Mouse (Mus musculus): ENCODE measurements at regions not wholly inside any gene's neighbourhood (a gene's known extent, or its start where the extent isn't known, plus 50 kb on each side); places are given as distances from the start of the nearest gene placed in this dataset.

- in situ Hi-C loops (cut with MboI, MseI) = no loop called here
Observed at GRCm38 (mm10) chr13:82849037-82849436, 654.8 kb upstream of the Mef2c start.

- in situ Hi-C loops (cut with MboI, MseI) = no loop called here
Observed at GRCm38 (mm10) chr13:82869869-82870268, 634.0 kb upstream of the Mef2c start.

GRCm38 (mm10) chr13:82874091-82874490, 629.7 kb upstream of the Mef2c start:
- in situ Hi-C loops (cut with MboI, MseI) = no loop called here

- in situ Hi-C loops (cut with MboI, MseI) = no loop called here
Observed at GRCm38 (mm10) chr13:82883368-82883767, 620.5 kb upstream of the Mef2c start.

GRCm38 (mm10) chr13:82888755-82889154, 615.1 kb upstream of the Mef2c start:
- in situ Hi-C loops (cut with MboI, MseI) = no loop called here

GRCm38 (mm10) chr13:82892731-82893130, 611.1 kb upstream of the Mef2c start:
- in situ Hi-C loops (cut with MboI, MseI) = no loop called here

- in situ Hi-C loops (cut with MboI, MseI) = no loop called here
Observed at GRCm38 (mm10) chr13:82899686-82900085, 604.1 kb upstream of the Mef2c start.

GRCm38 (mm10) chr13:82902160-82902559, 601.7 kb upstream of the Mef2c start:
- in situ Hi-C loops (cut with MboI, MseI) = no loop called here

- in situ Hi-C loops (cut with MboI, MseI) = no loop called here
Observed at GRCm38 (mm10) chr13:82903637-82904036, 600.2 kb upstream of the Mef2c start.

GRCm38 (mm10) chr13:82907689-82908088, 596.1 kb upstream of the Mef2c start:
- in situ Hi-C loops (cut with MboI, MseI) = no loop called here

- in situ Hi-C loops (cut with MboI, MseI) = no loop called here
Observed at GRCm38 (mm10) chr13:82909151-82909550, 594.7 kb upstream of the Mef2c start.

GRCm38 (mm10) chr13:82912859-82913258, 591.0 kb upstream of the Mef2c start:
- in situ Hi-C loops (cut with MboI, MseI) = no loop called here

- in situ Hi-C loops (cut with MboI, MseI) = no loop called here
Observed at GRCm38 (mm10) chr13:82915194-82915593, 588.6 kb upstream of the Mef2c start.

- in situ Hi-C loops (cut with MboI, MseI) = no loop called here
Observed at GRCm38 (mm10) chr13:82930010-82930409, 573.8 kb upstream of the Mef2c start.

- in situ Hi-C loops (cut with MboI, MseI) = no loop called here
Observed at GRCm38 (mm10) chr13:82937856-82938255, 566.0 kb upstream of the Mef2c start.

GRCm38 (mm10) chr13:82942691-82943341, 561.0 kb upstream of the Mef2c start:
- in situ Hi-C loops (cut with MboI, MseI) = no loop called here

GRCm38 (mm10) chr13:82946931-82947330, 556.9 kb upstream of the Mef2c start:
- in situ Hi-C loops (cut with MboI, MseI) = no loop called here

GRCm38 (mm10) chr13:82949541-82949940, 554.3 kb upstream of the Mef2c start:
- in situ Hi-C loops (cut with MboI, MseI) = no loop called here

GRCm38 (mm10) chr13:82962333-82962732, 541.5 kb upstream of the Mef2c start:
- in situ Hi-C loops (cut with MboI, MseI) = no loop called here

- in situ Hi-C loops (cut with MboI, MseI) = no loop called here
Observed at GRCm38 (mm10) chr13:82971722-82972121, 532.1 kb upstream of the Mef2c start.

- in situ Hi-C loops (cut with MboI, MseI) = no loop called here
Observed at GRCm38 (mm10) chr13:82974210-82974811, 529.5 kb upstream of the Mef2c start.

- in situ Hi-C loops (cut with MboI, MseI) = no loop called here
Observed at GRCm38 (mm10) chr13:83001118-83001517, 502.7 kb upstream of the Mef2c start.

GRCm38 (mm10) chr13:83016686-83017085, 487.1 kb upstream of the Mef2c start:
- in situ Hi-C loops (cut with MboI, MseI) = no loop called here

GRCm38 (mm10) chr13:83020829-83021228, 483.0 kb upstream of the Mef2c start:
- in situ Hi-C loops (cut with MboI, MseI) = no loop called here
